Mouse (Mus musculus): Measurements from ENCODE around the gene Lxn. TPM values are rescaled to one million over a fixed set of nuclear protein-coding genes. Genes with fewer than 3 reads are reported as not detected.

The Lxn gene
- polyA plus RNA-seq, 1 experiment from 2014 or later, result 94.2 TPM

GRCm38 (mm10) chr3:67450601-67451210, 13.0 kb downstream of the Lxn start:
- Histone ChIP-seq H3K9ac (no peak overlapping the region), H3K9me3 (no peaks in the 10 kb centered on the region), H3K4me3 (no peak overlapping the region), H3K36me3 (peaks cover 86% of the 10 kb centered on the region), H3K27ac (no peak overlapping the region), H3K4me1 (no peaks in the 10 kb centered on the region), H3K4me2 (replicated peaks) (no peak overlapping the region), H3K27me3 (no peaks in the 10 kb centered on the region)
- WGBS, result 84% methylated on average over 5 of the region's 5 CpGs
- ATAC-seq (ENCODE audit: low FRiP score, low read depth), result no peak

- Histone ChIP-seq H3K4me2 (replicated peaks) (no peak overlapping the region), H3K9ac (no peak overlapping the region), H3K9me3 (no peaks in the 10 kb centered on the region), H3K36me3 (peaks cover 80% of the 10 kb centered on the region), H3K4me3 (no peak overlapping the region), H3K4me1 (no peaks in the 10 kb centered on the region), H3K27me3 (no peaks in the 10 kb centered on the region), H3K27ac (no peak overlapping the region)
- ATAC-seq (ENCODE audit: low FRiP score, low read depth), result no peak
- WGBS, result 94% methylated on average over 21 of the region's 21 CpGs
These were observed 14.1 kb downstream of the Lxn start for GRCm38 (mm10) chr3:67449660-67450059.

- 96% methylated on average over 2 of the region's 2 CpGs for WGBS
- peaks cover 81% of the 10 kb centered on the region for H3K36me3 ChIP-seq
- ATAC-seq (ENCODE audit: low FRiP score, low read depth), result no peak
- no peaks in the 10 kb centered on the region for H3K4me1 ChIP-seq
- H3K9ac ChIP-seq, result no peak overlapping the region
- no peaks in the 10 kb centered on the region for H3K27me3 ChIP-seq
- no peak overlapping the region for H3K4me3 ChIP-seq
- no peak overlapping the region for H3K4me2 ChIP-seq (replicated peaks)
- H3K9me3 ChIP-seq, result no peaks in the 10 kb centered on the region
- no peak overlapping the region for H3K27ac ChIP-seq
These were observed 16.6 kb downstream of the Lxn start for GRCm38 (mm10) chr3:67447143-67447542.

GRCm38 (mm10) chr3:67434011-67434410, 29.7 kb downstream of the Lxn start:
- H3K9me3 ChIP-seq, result no peaks in the 10 kb centered on the region
- no peak for ATAC-seq (ENCODE audit: low FRiP score, low read depth)
- peaks cover 62% of the 10 kb centered on the region for H3K36me3 ChIP-seq
- no peak overlapping the region for H3K9ac ChIP-seq
- no peak overlapping the region for H3K4me2 ChIP-seq (replicated peaks)
- 92% methylated on average over 6 of the region's 6 CpGs for whole genome bisulfite sequencing
- no peak overlapping the region for H3K4me3 ChIP-seq
- no peak overlapping the region for H3K27ac ChIP-seq
- H3K27me3 ChIP-seq, result no peaks in the 10 kb centered on the region
- H3K4me1 ChIP-seq, result peaks cover 9% of the 10 kb centered on the region

GRCm38 (mm10) chr3:67429999-67430380, 33.7 kb downstream of the Lxn start, which contains the start of gene Gfm1:
Gfm1 (plus strand) TSS chr3:67430096.
- under 1% methylated on average over 24 of the region's 24 CpGs for WGBS
- H3K4me1 ChIP-seq, result peaks cover 9% of the 10 kb centered on the region
- H3K27ac ChIP-seq, result no peak within 1 kb of the TSS

GRCm38 (mm10) chr3:67429338-67429998, 34.3 kb downstream of the Lxn start:
- Histone ChIP-seq H3K27me3 (no peaks in the 10 kb centered on the region), H3K4me1 (peaks cover 9% of the 10 kb centered on the region), H3K9ac (no peak overlapping the region; the same call in 1 of the 2 replicates), H3K9me3 (peaks cover 12% of the 10 kb centered on the region; the same call in 1 of the 2 replicates), H3K4me2 (replicated peaks) (peak overlapping the region; percentile 84), H3K36me3 (peaks cover 26% of the 10 kb centered on the region), H3K4me3 (peak overlapping the region; percentile 99), H3K27ac (no peak overlapping the region)
- peak; percentile 55 for ATAC-seq (ENCODE audit: low FRiP score, low read depth)
- WGBS, result 34% methylated on average over 8 of the region's 8 CpGs

More at GRCm38 (mm10) chr3:67429999-67430380, 33.7 kb downstream of the Lxn start, which contains the start of gene Gfm1:
- peaks cover 27% of the 10 kb centered on the region for H3K36me3 ChIP-seq
- ATAC-seq (ENCODE audit: low FRiP score, low read depth), result peak; percentile 94
- H3K27me3 ChIP-seq, result no peaks in the 10 kb centered on the region
- H3K4me2 ChIP-seq (replicated peaks), result peak within 1 kb of the TSS; percentile 84
- H3K9me3 ChIP-seq, result peaks cover 12% of the 10 kb centered on the region; the same call in 1 of the 2 replicates
- peak within 1 kb of the TSS; percentile 99 for H3K4me3 ChIP-seq
- H3K9ac ChIP-seq, result peak within 1 kb of the TSS; percentile 91

Other genes with a start within 250 kb of the Lxn start
- gene Mlf1, start 89.8 kb downstream of the Lxn start, polyA plus RNA-seq (2015; fragmentation: Nextera tagmentation; extraction: Ambion mirVana), result 18.9 and 19.8 TPM in 2 replicates
- not detected in 2 replicates for gene Gm17402, start 88.8 kb downstream of the Lxn start, polyA plus RNA-seq (2015; fragmentation: Nextera tagmentation; extraction: Ambion mirVana)
- gene Gfm1, start 33.8 kb downstream of the Lxn start, polyA plus RNA-seq (2015; fragmentation: Nextera tagmentation; extraction: Ambion mirVana), result 41.4 and 44.3 TPM in 2 replicates
- gene Rarres1, start 51.6 kb upstream of the Lxn start, polyA plus RNA-seq (2015; fragmentation: Nextera tagmentation; extraction: Ambion mirVana), result 4.9 and 6.1 TPM in 2 replicates
- 52.2 and 52.7 TPM in 2 replicates for gene Mfsd1, start 118.8 kb upstream of the Lxn start, polyA plus RNA-seq (2015; fragmentation: Nextera tagmentation; extraction: Ambion mirVana)